Mouse (Mus musculus) embryonic facial prominence, embryonic 15.5 days (tissue): ENCODE data around the gene Gm1113. TPM values are rescaled to one million over a fixed set of nuclear protein-coding genes. Genes with fewer than 3 reads are reported as not detected.

ENCODE experiments used
- ATAC-seq: fragments of 200-750 bp; cut with Nextera tagmentation; 2 replicates; pipeline ENCODE4 v1.8.0; 2017; ENCODE audit warnings: low read depth, moderate TSS enrichment; ENCODE audit not compliant: insufficient number of reproducible peaks, low FRiP score, low TSS enrichment
- H3K27ac ChIP-seq: fragments of 300-500 bp; sonication (generic); replicated peaks from 2 replicates; pipeline ENCODE4 v1.5.1; 2015; ENCODE audit warnings: mild to moderate bottlenecking, inconsistent platforms
- H3K27me3 ChIP-seq: fragments of 300-500 bp; sonication (generic); 2 replicates; pipeline ENCODE4 v1.6.1; 2015; ENCODE audit warnings: inconsistent platforms
- H3K36me3 ChIP-seq: fragments of 300-500 bp; sonication (generic); 2 replicates; pipeline ENCODE4 v1.6.1; 2015; ENCODE audit warnings: mild to moderate bottlenecking, inconsistent platforms
- H3K4me1 ChIP-seq: fragments of 300-500 bp; sonication (generic); 2 replicates; pipeline ENCODE4 v1.6.1; 2015; ENCODE audit warnings: inconsistent platforms
- H3K4me2 ChIP-seq: fragments of 300-500 bp; sonication (generic); replicated peaks from 2 replicates; pipeline ENCODE4 v1.6.1; 2015; ENCODE audit warnings: mild to moderate bottlenecking, inconsistent platforms
- H3K4me3 ChIP-seq: fragments of 300-500 bp; sonication (generic); replicated peaks from 2 replicates; pipeline ENCODE4 v1.5.1; 2015; ENCODE audit warnings: mild to moderate bottlenecking, inconsistent platforms
- H3K9ac ChIP-seq: fragments of 300-500 bp; sonication (generic); 2 replicates; pipeline ENCODE4 v1.6.1; 2015; ENCODE audit warnings: inconsistent platforms
- H3K9me3 ChIP-seq: fragments of 300-500 bp; sonication (generic); replicated peaks from 2 replicates; pipeline ENCODE4 v1.6.1; 2016; ENCODE audit warnings: inconsistent platforms
- WGBS: fragments of 180-500 bp; shearing (Covaris S2); methylation state at CpG from one replicate; pipeline ENCODE4 v1.1.7; 2015; 5-methylcytosine and 5-hydroxymethylcytosine counted together
- polyA plus RNA-seq: library from polyadenylated mRNA; unstranded; fragments of >200 nt; fragmentation: Nextera tagmentation; extraction: Ambion mirVana; gene quantifications from 2 replicates; pipeline ENCODE4 v1.2.1, GENCODE M21; 2015

Gene Gm1113
- polyA plus RNA-seq, 1 experiment from 2014 or later = not detected

GRCm38 (mm10) chr9:35495471-35495870 lies 22.6 kb downstream of the Gm1113 start:
- Histone ChIP-seq H3K4me2 (no peak overlapping the region), H3K9me3 (no peaks in the 10 kb centered on the region), H3K9ac (no peak overlapping the region), H3K36me3 (peaks cover 33% of the 10 kb centered on the region; the same call in 1 of the 2 replicates), H3K27ac (no peak overlapping the region), H3K27me3 (no peaks in the 10 kb centered on the region), H3K4me1 (peaks cover 5% of the 10 kb centered on the region; the same call in 1 of the 2 replicates), H3K4me3 (no peak overlapping the region)
- no peak for ATAC-seq
- 44% methylated on average over 3 of the region's 3 CpGs for WGBS

GRCm38 (mm10) chr9:35494937-35495336 lies 23.1 kb downstream of the Gm1113 start:
- no peak overlapping the region for H3K27ac ChIP-seq
- H3K36me3 ChIP-seq = peaks cover 29% of the 10 kb centered on the region; the same call in 1 of the 2 replicates
- WGBS = 37% methylated on average over 4 of the region's 4 CpGs
- H3K4me2 ChIP-seq = no peak overlapping the region
- no peaks in the 10 kb centered on the region for H3K27me3 ChIP-seq
- no peaks in the 10 kb centered on the region for H3K9me3 ChIP-seq
- H3K9ac ChIP-seq = no peak overlapping the region
- no peak overlapping the region for H3K4me3 ChIP-seq
- H3K4me1 ChIP-seq = peaks cover 5% of the 10 kb centered on the region; the same call in 1 of the 2 replicates
- no peak for ATAC-seq

- Histone ChIP-seq H3K9ac (no peak overlapping the region), H3K9me3 (no peaks in the 10 kb centered on the region), H3K4me2 (no peak overlapping the region), H3K27me3 (no peaks in the 10 kb centered on the region), H3K4me3 (no peak overlapping the region), H3K36me3 (peaks cover 34% of the 10 kb centered on the region), H3K27ac (no peak overlapping the region), H3K4me1 (peaks cover 5% of the 10 kb centered on the region; the same call in 1 of the 2 replicates)
- ATAC-seq = no peak
- 56% methylated on average over 4 of the region's 4 CpGs for WGBS
Observed at GRCm38 (mm10) chr9:35493733-35494092, 24.4 kb downstream of the Gm1113 start.

DNA sequence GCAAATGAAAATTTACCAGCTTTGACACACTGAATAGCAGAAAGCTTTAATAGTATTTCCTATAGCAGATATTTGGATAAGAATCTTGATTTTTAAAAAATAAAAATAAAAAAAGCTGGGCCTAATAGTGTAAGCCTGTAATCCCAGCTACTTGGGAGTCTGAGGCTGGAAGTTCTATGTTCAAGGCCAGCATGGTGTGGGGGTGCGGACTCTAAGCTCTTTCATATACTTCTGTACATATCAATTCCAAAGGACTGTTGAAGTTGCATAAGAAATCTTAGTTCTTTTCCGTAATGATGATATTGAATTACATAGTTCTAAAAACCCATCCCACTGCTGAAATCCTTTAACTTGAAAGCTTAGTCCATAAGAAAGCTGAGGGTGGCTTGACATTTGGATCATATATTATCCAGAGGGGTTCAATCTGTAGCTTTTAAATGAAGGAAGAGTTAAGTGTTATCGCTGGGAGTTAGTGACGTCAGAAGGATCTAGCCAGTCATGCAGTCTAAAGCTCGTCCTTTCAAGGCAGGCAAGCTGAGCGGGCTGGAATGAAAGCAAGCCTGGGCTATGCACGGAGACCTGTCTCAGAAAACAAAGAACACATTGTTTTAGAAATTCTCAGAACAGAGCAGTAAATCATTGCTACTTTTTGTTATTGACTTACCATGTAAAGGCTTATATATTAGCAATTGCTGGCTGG lies 24.9 kb downstream of the Gm1113 start:
- Histone ChIP-seq H3K27ac (no peak overlapping the region), H3K4me3 (no peak overlapping the region), H3K36me3 (peaks cover 34% of the 10 kb centered on the region), H3K4me1 (peaks cover 5% of the 10 kb centered on the region; the same call in 1 of the 2 replicates), H3K4me2 (no peak overlapping the region), H3K9ac (no peak overlapping the region), H3K27me3 (no peaks in the 10 kb centered on the region), H3K9me3 (no peaks in the 10 kb centered on the region)
- 45% methylated on average over 7 of the region's 7 CpGs for WGBS
- ATAC-seq = no peak

GRCm38 (mm10) chr9:35491109-35491866 lies 26.8 kb downstream of the Gm1113 start:
- no peak overlapping the region for H3K4me3 ChIP-seq
- no peak overlapping the region for H3K4me2 ChIP-seq
- WGBS = 68% methylated on average over 11 of the region's 11 CpGs
- no peak overlapping the region for H3K9ac ChIP-seq
- H3K9me3 ChIP-seq = no peaks in the 10 kb centered on the region
- no peaks in the 10 kb centered on the region for H3K27me3 ChIP-seq
- H3K36me3 ChIP-seq = peaks cover 49% of the 10 kb centered on the region
- no peak for ATAC-seq
- peaks cover 5% of the 10 kb centered on the region; the same call in 1 of the 2 replicates for H3K4me1 ChIP-seq
- H3K27ac ChIP-seq = no peak overlapping the region

- WGBS = 71% methylated on average over 4 of the region's 4 CpGs
- ATAC-seq = no peak
- Histone ChIP-seq H3K9me3 (no peaks in the 10 kb centered on the region), H3K9ac (no peak overlapping the region), H3K4me3 (no peak overlapping the region), H3K36me3 (peaks cover 61% of the 10 kb centered on the region), H3K27ac (peak overlapping the region; percentile 12; the same call in 1 of the 2 replicates), H3K4me1 (no peaks in the 10 kb centered on the region; the same call in 1 of the 2 replicates), H3K27me3 (no peaks in the 10 kb centered on the region), H3K4me2 (no peak overlapping the region)
Observed at GRCm38 (mm10) chr9:35488496-35488895, 29.6 kb downstream of the Gm1113 start.

GRCm38 (mm10) chr9:35486616-35487015 lies 31.5 kb downstream of the Gm1113 start:
- no peak overlapping the region; the same call in 1 of the 2 replicates for H3K27ac ChIP-seq
- peaks cover 75% of the 10 kb centered on the region for H3K36me3 ChIP-seq
- H3K27me3 ChIP-seq = no peaks in the 10 kb centered on the region
- H3K4me1 ChIP-seq = no peaks in the 10 kb centered on the region
- H3K4me3 ChIP-seq = no peak overlapping the region
- H3K4me2 ChIP-seq = no peak overlapping the region
- WGBS = 71% methylated on average over 13 of the region's 13 CpGs
- H3K9ac ChIP-seq = no peak overlapping the region
- no peak for ATAC-seq
- H3K9me3 ChIP-seq = no peaks in the 10 kb centered on the region

- Histone ChIP-seq H3K27me3 (no peaks in the 10 kb centered on the region), H3K4me3 (no peak overlapping the region), H3K4me2 (no peak overlapping the region), H3K4me1 (no peaks in the 10 kb centered on the region), H3K27ac (no peak overlapping the region), H3K9me3 (no peaks in the 10 kb centered on the region), H3K9ac (no peak overlapping the region), H3K36me3 (peaks cover 73% of the 10 kb centered on the region)
- ATAC-seq = no peak
- 81% methylated on average over 3 of the region's 3 CpGs for WGBS
Observed at GRCm38 (mm10) chr9:35483949-35484348, 34.1 kb downstream of the Gm1113 start.

- Histone ChIP-seq H3K27me3 (no peaks in the 10 kb centered on the region), H3K9ac (no peak overlapping the region), H3K9me3 (no peaks in the 10 kb centered on the region), H3K27ac (no peak overlapping the region), H3K4me2 (no peak overlapping the region), H3K4me1 (no peaks in the 10 kb centered on the region), H3K4me3 (no peak overlapping the region), H3K36me3 (peaks cover 72% of the 10 kb centered on the region)
- WGBS = 65% methylated on average over 13 of the region's 13 CpGs
- no peak for ATAC-seq
Observed at GRCm38 (mm10) chr9:35482014-35482898, 35.8 kb downstream of the Gm1113 start.

DNA sequence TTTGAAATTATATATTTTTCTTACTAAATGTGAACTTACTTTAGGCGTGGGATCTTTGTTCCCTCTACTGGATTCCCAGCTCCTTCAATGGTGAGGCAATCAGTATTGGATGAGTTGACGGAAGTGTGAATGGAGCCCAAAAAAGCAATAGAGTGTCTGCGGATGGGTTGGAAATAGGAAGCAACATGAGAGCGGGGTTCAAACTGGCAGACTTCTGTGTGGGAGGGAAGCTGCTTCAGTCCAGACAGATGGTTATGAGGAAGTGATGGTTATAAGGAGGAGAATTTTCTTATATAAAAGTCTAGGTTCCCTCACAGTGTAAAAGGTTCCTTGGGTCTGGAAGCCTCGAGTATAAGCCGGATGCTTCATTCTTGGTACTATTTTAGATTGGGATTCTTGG lies 38.6 kb downstream of the Gm1113 start:
- Histone ChIP-seq H3K9me3 (no peaks in the 10 kb centered on the region), H3K4me3 (no peak overlapping the region), H3K36me3 (peaks cover 65% of the 10 kb centered on the region), H3K9ac (no peak overlapping the region), H3K4me2 (no peak overlapping the region), H3K27me3 (no peaks in the 10 kb centered on the region), H3K4me1 (no peaks in the 10 kb centered on the region), H3K27ac (no peak overlapping the region)
- 90% methylated on average over 6 of the region's 6 CpGs for WGBS
- no peak for ATAC-seq

DNA sequence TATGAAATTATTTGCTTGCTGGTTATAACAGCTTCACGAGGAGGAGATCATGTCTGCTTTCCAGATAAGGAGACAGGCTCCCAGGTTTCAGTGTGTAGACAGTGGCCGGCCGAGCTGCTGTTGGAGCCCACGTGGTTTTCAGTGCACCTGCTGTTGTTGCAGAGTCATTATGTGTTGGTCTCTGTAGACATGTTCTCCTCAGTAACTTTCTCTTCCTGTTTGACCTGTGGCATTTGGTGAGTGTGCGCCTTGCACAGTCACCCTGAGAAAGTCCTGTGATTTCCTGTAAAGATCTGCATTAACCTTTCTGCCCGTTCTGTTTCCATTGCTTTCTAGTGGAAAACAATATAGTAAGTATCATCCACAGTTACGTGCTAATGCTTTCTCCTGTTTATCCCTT lies 42.7 kb downstream of the Gm1113 start:
- Histone ChIP-seq H3K36me3 (peaks cover 72% of the 10 kb centered on the region), H3K9me3 (no peaks in the 10 kb centered on the region), H3K27ac (no peak overlapping the region), H3K4me3 (no peak overlapping the region), H3K9ac (no peak overlapping the region), H3K4me2 (no peak overlapping the region), H3K27me3 (no peaks in the 10 kb centered on the region), H3K4me1 (no peaks in the 10 kb centered on the region)
- 89% methylated on average over 7 of the region's 7 CpGs for WGBS
- no peak for ATAC-seq
